In genomic region chr1:133701824-133702223, GRCm38 (mm10) we compare ENCODE assay signal across 16 mouse cellular contexts. TPM values are rescaled to one million over a fixed set of nuclear protein-coding genes. Genes with fewer than 3 reads are reported as not detected.
DNase-seq lines count a peak whose midpoint lies in the region; TF ChIP-seq lines count a peak whose summit lies in the region.
"Not testable (repeated sequence)": the region's sequence is repeated elsewhere in the genome, so short reads cannot be mapped to it uniquely, and the experiment has no call there.
"Had no signal": no experiment of that assay in that cellular context is flagged by ENCODE, and none has a peak within 500 bp of the region (broad histone marks: within the 10 kb centered on the region; RNA-seq: fewer than 3 reads in every experiment).

No protein-coding gene starts in this region.

- not testable (repeated sequence) for DNase-seq in CH12.LX (ENCODE audit: extremely low read depth)
- DNase-seq in ZHBTc4 (ENCODE audit: low read depth, low spot score): peak; percentile 61
- peak; percentile 44 for DNase-seq in induced T-regulatory cell, adult 2 months (ENCODE audit: low read depth)
- peak in 1 of 2 experiments; percentile 22 for DNase-seq in layer of hippocampus, adult 2 months (ENCODE audit: low spot score in 2 of 2)
- peak; percentile 35 for DNase-seq in lung, postnatal 14 days
- peak in 1 of 2 experiments; percentile 40 for DNase-seq in spleen, adult 2 months (ENCODE audit: low read depth in 1 of 2, low spot score in 2 of 2)

- not testable (repeated sequence) for H3K79me2 ChIP-seq in CH12.LX (replicated peaks; ENCODE audit: control insufficient read depth, extremely low read depth, insufficient read depth, poor library complexity, severe bottlenecking)

- peak; percentile 41 for TF ChIP-seq RAD21 in CH12.LX (IDR thresholded peaks at IDR 0.05; ENCODE audit: low read depth, low read length)

- not testable (repeated sequence) for H3K9me3 ChIP-seq in CH12.LX (replicated peaks; ENCODE audit: low read length)

- H3K36me3 ChIP-seq in CH12.LX (replicated peaks in 1 of 2; ENCODE audit: control insufficient read depth in 1 of 2, insufficient read depth in 1 of 2, low read length in 1 of 2): peaks cover 6 to 37% of the 10 kb centered on the region in 2 experiments
- not testable (repeated sequence) for H3K36me3 ChIP-seq in spleen, adult 2 months (ENCODE audit: control insufficient read depth, insufficient read depth, low read length)

- H3K27me3 ChIP-seq in CH12.LX (replicated peaks); spleen, adult 2 months (ENCODE audit: control insufficient read depth, insufficient read depth, low read length): not testable (repeated sequence)

- H3K4me2 ChIP-seq in CH12.LX (ENCODE audit: insufficient read depth, low read depth, poor library complexity, severe bottlenecking): not testable (repeated sequence)

- not testable (repeated sequence) for TF ChIP-seq EP300 in CH12.LX (IDR thresholded peaks at IDR 0.05; ENCODE audit: low read length)

- H3K9ac ChIP-seq in CH12.LX (ENCODE audit: insufficient read depth, low read depth): not testable (repeated sequence)

- not testable (repeated sequence) for TF ChIP-seq POLR2A in CH12.LX (IDR thresholded peaks at IDR 0.05; ENCODE audit: low read depth, low read length); cortical plate, adult 2 months (IDR thresholded peaks at IDR 0.05; ENCODE audit: extremely low read depth, insufficient read depth, low read length); spleen, adult 2 months (IDR thresholded peaks at IDR 0.05; ENCODE audit: low read depth, low read length)

- dilution Hi-C loops in CH12.LX (cut with MboI; ENCODE audit: extremely low pct_ligation_motif_present, extremely low pct_unique_long_range_greater_than_20kb, low sequenced_read_pairs): not testable (repeated sequence)

- peaks cover 6 to 30% of the 10 kb centered on the region in 2 experiments for H3K4me1 ChIP-seq in CH12.LX (ENCODE audit: control insufficient read depth in 1 of 2, insufficient read depth in 2 of 2)
- H3K4me1 ChIP-seq in cortical plate, adult 2 months (ENCODE audit: control insufficient read depth, insufficient read depth, low read length); spleen, adult 2 months (ENCODE audit: control insufficient read depth, insufficient read depth, insufficient read length): not testable (repeated sequence)

- in situ Hi-C loops in CH12.LX (cut with MboI; ENCODE audit: low pct_ligation_motif_present, low pct_unique_long_range_greater_than_20kb, low sequenced_read_pairs): not testable (repeated sequence)

- TF ChIP-seq CTCF in CH12.LX (conservative IDR thresholded peaks at IDR 0.05 in 1 of 2, IDR thresholded peaks at IDR 0.05 in 1 of 2; ENCODE audit: low read depth in 2 of 2, low read length in 2 of 2): peak in 1 of 2 experiments; percentile 72; a peak in 2 of 4 replicates
- peak; percentile 37; the same call in 1 of the 2 replicates for TF ChIP-seq CTCF in cortical plate, adult 2 months (IDR thresholded peaks at IDR 0.05; ENCODE audit: extremely low read depth, insufficient read depth, low read length)
- TF ChIP-seq CTCF in layer of hippocampus, adult 2 months (conservative IDR thresholded peaks at IDR 0.05): peak; percentile 67
- TF ChIP-seq CTCF in spleen, adult 2 months (IDR thresholded peaks at IDR 0.05; ENCODE audit: extremely low read depth, insufficient read depth, insufficient read length, insufficient replicate concordance): 0 out of 2 replicates have a peak, but pooled peaks have one; percentile 25

- 37% methylated on average over 1 of the region's 2 CpGs for WGBS in spleen, adult 2 months

- H3K27ac ChIP-seq in CH12.LX (ENCODE audit: insufficient read depth, low read depth); cortical plate, adult 2 months (ENCODE audit: insufficient read depth, low read length); layer of hippocampus, adult 2 months; spleen, adult 2 months (ENCODE audit: insufficient read depth, low read length): not testable (repeated sequence)

- not testable (repeated sequence) for H3K4me3 ChIP-seq in CH12.LX (replicated peaks in 1 of 3; ENCODE audit: low read depth in 2 of 3, low read length in 2 of 3, poor library complexity in 1 of 3); cortical plate, adult 2 months (ENCODE audit: insufficient read depth, low read length); layer of hippocampus, adult 2 months; spleen, adult 2 months (ENCODE audit: extremely low read depth, insufficient read depth, insufficient read length)

TF ChIP-seq in CH12.LX, 34 proteins besides CTCF, POLR2A, EP300 and RAD21:
- TF ChIP-seq MYC (IDR thresholded peaks at IDR 0.05; ENCODE audit: low read depth, low read length) (peak; percentile 71; the same call in 1 of the 2 replicates), MEF2A (IDR thresholded peaks at IDR 0.05; ENCODE audit: borderline replicate concordance, low read depth, low read length) (0 out of 2 replicates have a peak, but pooled peaks have one; percentile 16), SMC3 (IDR thresholded peaks at IDR 0.05; ENCODE audit: low read depth, low read length) (peak; percentile 62)

RNA-seq across cellular contexts. Expression of gene Lax1, which starts 11.9 kb away (rescaled TPM):
- total RNA-seq in CH12.LX (2012; rRNA removed) (14.9 and 17.9 TPM in 2 replicates), CH12.LX (2014; rRNA removed) (14.2 and 16.1 TPM in 2 replicates)
- polyA plus RNA-seq in CH12.LX (2012; ENCODE audit: insufficient read length, low read depth): 15.0 and 15.6 TPM in 2 replicates
- 0.56 and 0.74 TPM in 2 replicates for polyA plus RNA-seq in cortical plate, adult 2 months (2012; rRNA removed)
- under 1 TPM in 1 of 2 experiments, not detected in 1; 0.15 TPM for total RNA-seq in layer of hippocampus, adult 2 months (2021)
- 35.4 and 39.2 TPM in 2 replicates for polyA plus RNA-seq in spleen, adult 2 months (2012; rRNA removed)
- total RNA-seq: gastrocnemius, postnatal 36 days; layer of hippocampus, postnatal 14 days had no signal
- polyA plus RNA-seq: G1E had no signal

RNA-seq across cellular contexts. Expression of gene Gm38394, which starts 40.7 kb away (rescaled TPM):
- total RNA-seq in CH12.LX (2012; rRNA removed) (4.0 and 4.7 TPM in 2 replicates), CH12.LX (2014; rRNA removed) (2.7 and 2.8 TPM in 2 replicates)
- 6.3 and 8.2 TPM in 2 replicates for polyA plus RNA-seq in CH12.LX (2012; ENCODE audit: insufficient read length, low read depth)
- polyA plus RNA-seq in cortical plate, adult 2 months (2012; rRNA removed): 5.2 and 5.5 TPM in 2 replicates
- total RNA-seq in layer of hippocampus, adult 2 months (2021): 10 to 100 TPM; 23.9 to 28.0 TPM
- polyA plus RNA-seq in spleen, adult 2 months (2012; rRNA removed): 1.4 and 1.6 TPM in 2 replicates

RNA-seq across cellular contexts. Expression of gene Zbed6, which starts 41.1 kb away (rescaled TPM):
- total RNA-seq in CH12.LX (2012; rRNA removed): 4.4 and 5.3 TPM in 2 replicates
- total RNA-seq in CH12.LX (2014; rRNA removed): 1.6 and 1.7 TPM in 2 replicates
- 2.9 and 3.7 TPM in 2 replicates for polyA plus RNA-seq in CH12.LX (2012; ENCODE audit: insufficient read length, low read depth)
- 4.5 and 5.9 TPM in 2 replicates for polyA plus RNA-seq in cortical plate, adult 2 months (2012; rRNA removed)
- total RNA-seq in layer of hippocampus, adult 2 months (2021): 10 to 100 TPM in 1 of 2 experiments, 1 to 10 TPM in 1; 8.0 to 12.9 TPM
- polyA plus RNA-seq in spleen, adult 2 months (2012; rRNA removed): 1.2 and 1.7 TPM in 2 replicates
- polyA plus RNA-seq: embryonic facial prominence, embryonic 14.5 days; forebrain, embryonic 10.5 days; G1E; heart, embryonic 12.5 days; inflammation-experienced regulatory T-cells, adult 6 months; kidney, embryonic 16.5 days; midbrain, embryonic 11.5 days had no signal
